In genomic region chr7:4147836-4148235, GRCm38 (mm10) we compare ENCODE assay signal across 11 mouse cellular contexts. TPM values are rescaled to one million over a fixed set of nuclear protein-coding genes. Genes with fewer than 3 reads are reported as not detected.
DNase-seq lines count a peak whose midpoint lies in the region; ATAC-seq and TF ChIP-seq lines count a peak whose summit lies in the region.
"Had no signal": no experiment of that assay in that cellular context is flagged by ENCODE, and none has a peak within 500 bp of the region (broad histone marks: within the 10 kb centered on the region; RNA-seq: fewer than 3 reads in every experiment).

No protein-coding gene starts in this region.

- DNase-seq in cerebellum, adult 9-10 months = peak; percentile 47
- DNase-seq in cerebellum, postnatal 4 days (ENCODE audit: low spot score in 2 of 2) = no peak
- DNase-seq in kidney, postnatal 0 days (ENCODE audit: low spot score) = peak; percentile 41
- DNase-seq in kidney, postnatal 36 days = no peak
- DNase-seq in 3T3-L1 (ENCODE audit: low read depth, low spot score) = peak; percentile 23
- no peak for DNase-seq in frontal cortex, adult 2 months (ENCODE audit: extremely low spot score in 1 of 2, low spot score in 1 of 2)
- no peak for DNase-seq in gastrocnemius, adult 8-10 months (ENCODE audit: low spot score in 2 of 2)
- DNase-seq: gastrocnemius, postnatal 25 days; kidney, adult 8-10 months had no signal

- H3K9ac ChIP-seq in kidney, postnatal 0 days (ENCODE audit: low read depth, low read length) = no peak overlapping the region
- no peak overlapping the region for H3K9ac ChIP-seq in limb, embryonic 13.5 days

- 52% methylated on average over 4 of the region's 4 CpGs for WGBS in kidney, postnatal 0 days
- WGBS in limb, embryonic 13.5 days = 85% methylated on average over 4 of the region's 4 CpGs

- no peak overlapping the region for H3K4me3 ChIP-seq in kidney, postnatal 0 days (replicated peaks; ENCODE audit: low read depth, low read length)
- peak overlapping the region; percentile 70; the same call in 1 of the 2 replicates for H3K4me3 ChIP-seq in limb, embryonic 13.5 days

- no peak for ATAC-seq in kidney, postnatal 0 days (replicated peaks; ENCODE audit: low FRiP score, low read depth)
- ATAC-seq in limb, embryonic 13.5 days (ENCODE audit: low FRiP score, low read depth) = no peak
- ATAC-seq: Patski had no signal

- no peak for TF ChIP-seq CTCF in kidney, postnatal 0 days (IDR thresholded peaks at IDR 0.05; ENCODE audit: low read depth)

- H3K9me3 ChIP-seq in kidney, postnatal 0 days (replicated peaks; ENCODE audit: low read length) = no peaks in the 10 kb centered on the region
- H3K9me3 ChIP-seq in limb, embryonic 13.5 days = no peaks in the 10 kb centered on the region

- peaks cover 48% of the 10 kb centered on the region for H3K36me3 ChIP-seq in kidney, postnatal 0 days (ENCODE audit: insufficient read depth, low read length)
- H3K36me3 ChIP-seq in limb, embryonic 13.5 days = peaks cover 67% of the 10 kb centered on the region

- peaks cover 20% of the 10 kb centered on the region for H3K4me1 ChIP-seq in kidney, postnatal 0 days (replicated peaks; ENCODE audit: insufficient read depth, low read length)
- peaks cover 29% of the 10 kb centered on the region for H3K4me1 ChIP-seq in limb, embryonic 13.5 days

- H3K4me2 ChIP-seq in kidney, postnatal 0 days (ENCODE audit: low read length) = peak overlapping the region; percentile 92; the same call in 1 of the 2 replicates
- H3K4me2 ChIP-seq in limb, embryonic 13.5 days (replicated peaks) = no peak overlapping the region

- no peak overlapping the region for H3K27ac ChIP-seq in kidney, postnatal 0 days
- H3K27ac ChIP-seq in limb, embryonic 13.5 days = peak overlapping the region; percentile 89; the same call in 1 of the 2 replicates

- no peaks in the 10 kb centered on the region for H3K27me3 ChIP-seq in kidney, postnatal 0 days (ENCODE audit: insufficient read depth, low read length)
- peaks cover 22% of the 10 kb centered on the region for H3K27me3 ChIP-seq in limb, embryonic 13.5 days
- H3K27me3 ChIP-seq: Patski had no signal

RNA-seq across cellular contexts. Expression of gene Leng9, which starts 2.3 kb away (rescaled TPM):
- 4.1 and 4.4 TPM in 2 replicates for polyA plus RNA-seq in kidney, postnatal 0 days (2015; fragmentation: Nextera tagmentation; extraction: Ambion mirVana)
- 4.6 and 4.9 TPM in 2 replicates for polyA plus RNA-seq in limb, embryonic 13.5 days (2015; fragmentation: Nextera tagmentation; extraction: Ambion mirVana)
- 7.1 and 8.0 TPM in 2 replicates for polyA plus RNA-seq in frontal cortex, adult 2 months (2012; rRNA removed)
- total RNA-seq in gastrocnemius, adult 8-10 months (2022) = 1 to 10 TPM; 1.8 to 2.4 (median 2.1) TPM

RNA-seq across cellular contexts. Expression of gene Leng8, which starts 11.0 kb away (rescaled TPM):
- 30.4 and 30.8 TPM in 2 replicates for polyA plus RNA-seq in kidney, postnatal 0 days (2015; fragmentation: Nextera tagmentation; extraction: Ambion mirVana)
- 59.1 and 64.4 TPM in 2 replicates for polyA plus RNA-seq in limb, embryonic 13.5 days (2015; fragmentation: Nextera tagmentation; extraction: Ambion mirVana)
- polyA plus RNA-seq in frontal cortex, adult 2 months (2012; rRNA removed) = 641 and 654 TPM in 2 replicates
- total RNA-seq in gastrocnemius, adult 8-10 months (2022) = 10 to 100 TPM; 23.8 to 30.8 (median 25.8) TPM

RNA-seq across cellular contexts. Expression of gene Cdc42ep5, which starts 16.8 kb away (rescaled TPM):
- 48.1 and 52.4 TPM in 2 replicates for polyA plus RNA-seq in kidney, postnatal 0 days (2015; fragmentation: Nextera tagmentation; extraction: Ambion mirVana)
- 70.9 and 74.3 TPM in 2 replicates for polyA plus RNA-seq in limb, embryonic 13.5 days (2015; fragmentation: Nextera tagmentation; extraction: Ambion mirVana)
- 3.5 and 3.9 TPM in 2 replicates for polyA plus RNA-seq in frontal cortex, adult 2 months (2012; rRNA removed)
- total RNA-seq in gastrocnemius, adult 8-10 months (2022) = 1 to 10 TPM; 1.5 to 2.2 (median 2.0) TPM

RNA-seq across cellular contexts. Expression of gene Ttyh1, which starts 28.6 kb away (rescaled TPM):
- polyA plus RNA-seq in kidney, postnatal 0 days (2015; fragmentation: Nextera tagmentation; extraction: Ambion mirVana) = 1.5 and 1.9 TPM in 2 replicates
- polyA plus RNA-seq in limb, embryonic 13.5 days (2015; fragmentation: Nextera tagmentation; extraction: Ambion mirVana) = 2.0 and 2.3 TPM in 2 replicates
- 712 and 743 TPM in 2 replicates for polyA plus RNA-seq in frontal cortex, adult 2 months (2012; rRNA removed)
- 1 to 10 TPM in 1 of 4 experiments, under 1 TPM in 3; 0.18 to 1.3 (median 0.75) TPM for total RNA-seq in gastrocnemius, adult 8-10 months (2022)

Comparison
In these comparisons a context has a peak if more than half of its experiments do, and no peak if none do; other contexts are left out.
1. DNase-seq: peak in cerebellum, adult 9-10 months (single experiment), kidney, postnatal 0 days (single experiment) and 3T3-L1 (single experiment); none in cerebellum, postnatal 4 days (0 of 2), kidney, postnatal 36 days (0 of 2), frontal cortex, adult 2 months (0 of 2) and gastrocnemius, adult 8-10 months (0 of 2).
2. RNA of gene Cdc42ep5, which starts 16.8 kb away (polyA plus RNA-seq): 70.9 to 74.3 TPM in limb, embryonic 13.5 days and 48.1 to 52.4 TPM in kidney, postnatal 0 days; 3.5 to 3.9 TPM in frontal cortex, adult 2 months; every median in the first group is over 10 times any median in the second.